Mouse (Mus musculus) CH12.LX (cell line): ENCODE measurements at regions not wholly inside any gene's neighbourhood (a gene's known extent, or its start where the extent isn't known, plus 50 kb on each side); places are given as distances from the start of the nearest gene placed in this dataset.

Experiments used
- DNase-seq: peaks from one replicate; pipeline ENCODE4 v3.0.0-alpha.2; 2013; ENCODE audit errors: extremely low read depth
- H3K27ac ChIP-seq: 2 replicates; pipeline ENCODE4 v1.5.1; 2012; ENCODE audit warnings: low read depth, mild to moderate bottlenecking, control low read depth, moderate library complexity; ENCODE audit not compliant: insufficient read depth
- H3K27me3 ChIP-seq: replicated peaks from 2 replicates; pipeline ENCODE3; 2012; ENCODE audit warnings: inconsistent platforms
- H3K36me3 ChIP-seq, 2 experiments: replicated peaks in 1 of 2; 2 replicates each; pipeline versions ENCODE3 to v1.6.1; 2012; ENCODE audit warnings: inconsistent platforms in 1 of 2, low read length in 1 of 2, mild to moderate bottlenecking in 1 of 2, mixed read lengths in 1 of 2, moderate library complexity in 1 of 2; ENCODE audit not compliant: control insufficient read depth in 1 of 2, insufficient read depth in 1 of 2
- H3K4me1 ChIP-seq, 2 experiments: 2 replicates each; pipeline ENCODE4 v1.6.1; 2012; ENCODE audit warnings: inconsistent platforms in 1 of 2, moderate library complexity in 1 of 2; ENCODE audit not compliant: insufficient read depth in 2 of 2, control insufficient read depth in 1 of 2
- H3K4me2 ChIP-seq: 2 replicates; pipeline ENCODE4 v1.6.1; 2012; ENCODE audit warnings: low read depth, mild to moderate bottlenecking, control low read depth; ENCODE audit not compliant: poor library complexity, insufficient read depth, severe bottlenecking
- H3K4me3 ChIP-seq, 3 experiments: fragments of 150-350 bp in 1 of 3; sonication (generic) in 1 of 3; replicated peaks in 1 of 3; 2 replicates each; pipeline versions ENCODE3 to v1.5.1; 2011 to 2012; ENCODE audit warnings: low read depth in 2 of 3, low read length in 2 of 3, mild to moderate bottlenecking in 2 of 3, moderate library complexity in 2 of 3, control low read depth in 1 of 3, improper control_type of control experiment in 1 of 3, inconsistent platforms in 1 of 3, mixed read lengths in 1 of 3; ENCODE audit not compliant: poor library complexity in 1 of 3
- H3K79me2 ChIP-seq: replicated peaks from 2 replicates; pipeline ENCODE4 v1.6.1; 2012; ENCODE audit warnings: mild to moderate bottlenecking, moderate library complexity; ENCODE audit not compliant: control insufficient read depth, poor library complexity, insufficient read depth, severe bottlenecking; ENCODE audit errors: extremely low read depth
- H3K9ac ChIP-seq: 2 replicates; pipeline ENCODE4 v1.6.1; 2012; ENCODE audit warnings: low read depth, mild to moderate bottlenecking, control low read depth, moderate library complexity; ENCODE audit not compliant: insufficient read depth
- H3K9me3 ChIP-seq: replicated peaks from 2 replicates; pipeline ENCODE3; 2012; ENCODE audit warnings: low read length, inconsistent platforms, mixed read lengths
- BHLHE40 ChIP-seq: IDR thresholded peaks from 2 replicates; pipeline ENCODE4 v1.6.1; 2011; ENCODE audit warnings: mild to moderate bottlenecking, low read depth, low read length, improper control_type of control experiment
- CHD1 ChIP-seq: IDR thresholded peaks from 2 replicates; pipeline ENCODE4 v1.6.1; 2012; ENCODE audit warnings: low read depth, low read length, improper control_type of control experiment, inconsistent platforms
- CHD2 ChIP-seq: IDR thresholded peaks from 2 replicates; pipeline ENCODE4 v1.6.1; 2011; ENCODE audit warnings: low read length, improper control_type of control experiment
- E2F4 ChIP-seq: IDR thresholded peaks from 2 replicates; pipeline ENCODE4 v1.6.1; 2011; ENCODE audit warnings: low read depth, low read length, improper control_type of control experiment; ENCODE audit not compliant: insufficient replicate concordance
- ELF1 ChIP-seq: IDR thresholded peaks from 2 replicates; pipeline ENCODE4 v1.6.1; 2014; ENCODE audit warnings: low read depth, mild to moderate bottlenecking, inconsistent platforms, low read length, improper control_type of control experiment
- EP300 ChIP-seq: IDR thresholded peaks from 2 replicates; pipeline ENCODE4 v1.6.1; 2011; ENCODE audit warnings: low read length, improper control_type of control experiment
- ETS1 ChIP-seq: conservative IDR thresholded peaks from 2 replicates; pipeline ENCODE4 v1.6.1; 2012; ENCODE audit warnings: low read depth, mild to moderate bottlenecking, inconsistent platforms, low read length, improper control_type of control experiment, moderate library complexity
- IRF4 ChIP-seq: IDR thresholded peaks from 2 replicates; pipeline ENCODE4 v1.6.1; 2014; ENCODE audit warnings: low read depth, mild to moderate bottlenecking, inconsistent platforms, low read length, improper control_type of control experiment
- JUND ChIP-seq: conservative IDR thresholded peaks from 2 replicates; pipeline ENCODE4 v1.6.1; 2011; ENCODE audit warnings: low read depth, low read length, improper control_type of control experiment
- MAFK ChIP-seq: IDR thresholded peaks from 2 replicates; pipeline ENCODE4 v1.6.1; 2011; ENCODE audit warnings: low read length, improper control_type of control experiment; ENCODE audit not compliant: insufficient replicate concordance
- MEF2A ChIP-seq: IDR thresholded peaks from 2 replicates; pipeline ENCODE4 v1.6.1; 2014; ENCODE audit warnings: low read depth, mild to moderate bottlenecking, inconsistent platforms, low read length, improper control_type of control experiment, borderline replicate concordance
- MXI1 ChIP-seq: IDR thresholded peaks from 2 replicates; pipeline ENCODE4 v1.6.1; 2011; ENCODE audit warnings: mild to moderate bottlenecking, low read depth, low read length, improper control_type of control experiment
- MYC ChIP-seq: IDR thresholded peaks from 2 replicates; pipeline ENCODE4 v1.6.1; 2011; ENCODE audit warnings: low read depth, mild to moderate bottlenecking, improper control_type of control experiment, low read length
- PAX5 ChIP-seq: IDR thresholded peaks from 2 replicates; pipeline ENCODE4 v1.6.1; 2012; ENCODE audit warnings: low read length, inconsistent platforms, mixed read lengths
- RAD21 ChIP-seq: IDR thresholded peaks from 2 replicates; pipeline ENCODE4 v1.6.1; 2011; ENCODE audit warnings: low read depth, mild to moderate bottlenecking, low read length, improper control_type of control experiment, moderate library complexity
- RCOR1 ChIP-seq: conservative IDR thresholded peaks from 2 replicates; pipeline ENCODE4 v1.6.1; 2012; ENCODE audit warnings: low read depth, mild to moderate bottlenecking, inconsistent platforms, low read length, improper control_type of control experiment
- SIN3A ChIP-seq: IDR thresholded peaks from 2 replicates; pipeline ENCODE4 v1.6.1; 2012; ENCODE audit warnings: low read length, improper control_type of control experiment, inconsistent platforms
- SMC3 ChIP-seq: IDR thresholded peaks from 2 replicates; pipeline ENCODE4 v1.6.1; 2011; ENCODE audit warnings: low read depth, low read length, improper control_type of control experiment
- TBP ChIP-seq: conservative IDR thresholded peaks from 2 replicates; pipeline ENCODE4 v1.6.1; 2011; ENCODE audit warnings: low read depth, low read length, improper control_type of control experiment
- UBTF ChIP-seq: IDR thresholded peaks from 2 replicates; pipeline ENCODE4 v1.6.1; 2012; ENCODE audit warnings: low read depth, mild to moderate bottlenecking, inconsistent platforms, low read length, improper control_type of control experiment, moderate library complexity
- USF1 ChIP-seq: IDR thresholded peaks from 2 replicates; pipeline ENCODE4 v1.6.1; 2014; ENCODE audit warnings: low read depth, mild to moderate bottlenecking, inconsistent platforms, low read length, improper control_type of control experiment
- USF2 ChIP-seq: conservative IDR thresholded peaks from 2 replicates; pipeline ENCODE4 v1.6.1; 2011; ENCODE audit warnings: low read depth, low read length, improper control_type of control experiment
- ZNF384 ChIP-seq: IDR thresholded peaks from 2 replicates; pipeline ENCODE4 v1.6.1; 2012; ENCODE audit warnings: low read depth, low read length, improper control_type of control experiment, inconsistent platforms
- dilution Hi-C: fragments of 300-500 bp; cut with MboI; formaldehyde crosslinking; loops from 2 replicates; pipeline ENCODE4 v1.14.3; 2020; ENCODE audit warnings: low sequenced_read_pairs; ENCODE audit not compliant: extremely low pct_unique_long_range_greater_than_20kb, extremely low pct_ligation_motif_present
- in situ Hi-C: fragments of 300-500 bp; cut with MboI; formaldehyde crosslinking; loops from 3 replicates; pipeline ENCODE4 v1.14.3; 2019; ENCODE audit warnings: low sequenced_read_pairs, low pct_ligation_motif_present, low pct_unique_long_range_greater_than_20kb, mixed read lengths

DNA sequence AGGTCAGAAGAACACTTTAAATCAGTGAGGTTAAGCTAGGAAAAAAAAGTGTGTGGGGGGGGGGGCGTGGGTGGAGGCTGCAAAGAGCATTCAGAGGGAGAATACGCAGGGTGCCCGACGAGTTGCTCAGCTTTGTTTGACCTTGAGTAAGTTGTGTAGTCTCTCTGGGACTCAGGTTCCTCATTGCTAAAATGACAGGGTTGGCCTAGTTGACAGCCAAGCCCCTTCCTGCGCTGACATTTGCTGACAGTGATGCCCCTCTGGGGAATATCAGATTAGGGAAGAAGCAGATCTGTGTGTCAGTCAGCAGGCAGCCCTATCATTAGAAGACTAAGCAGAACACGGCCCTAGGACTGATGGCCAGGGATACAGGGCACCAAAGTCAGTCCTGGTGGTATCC, 129.6 kb downstream of the Zfp36l1 start:
- Histone ChIP-seq H3K27me3 (no peaks in the 10 kb centered on the region), H3K36me3 (no peaks in the 10 kb centered on the region), H3K4me3 (no peak overlapping the region), H3K27ac (peak overlapping the region; percentile 76; the same call in 1 of the 2 replicates), H3K9ac (peak overlapping the region; percentile 0; the same call in 1 of the 2 replicates), H3K79me2 (no peaks in the 10 kb centered on the region), H3K9me3 (peaks cover 2% of the 10 kb centered on the region), H3K4me2 (peak overlapping the region; percentile 56)
- DNase-seq: peak; percentile 96
- dilution Hi-C loops: no loop called here
- TF ChIP-seq MYC (no peak), PAX5 (no peak), RCOR1 (no peak), MXI1 (no peak), TBP (peak; percentile 55; the same call in 1 of the 2 replicates), ELF1 (peak; percentile 15; the same call in 1 of the 2 replicates), SMC3 (peak; percentile 14), MEF2A (peak; percentile 58; the same call in 1 of the 2 replicates), USF2 (no peak), CHD1 (no peak), BHLHE40 (peak; percentile 44; the same call in 1 of the 2 replicates), UBTF (no peak), RAD21 (peak; percentile 8), E2F4 (no peak), ZNF384 (peak; percentile 86), SIN3A (no peak; the same call in none of the 2 replicates), EP300 (peak; percentile 22; the same call in 1 of the 2 replicates), IRF4 (peak; percentile 60; the same call in 1 of the 2 replicates), CHD2 (no peak; the same call in 1 of the 2 replicates), USF1 (no peak), ETS1 (peak; percentile 68), JUND (no peak), MAFK (0 out of 2 replicates have a peak, but pooled peaks have one; percentile 33)
- TF ChIP-seq, all 38 proteins: peak for 11
- peaks cover 7 to 63% of the 10 kb centered on the region in 2 experiments; a peak in 3 of 4 replicates for H3K4me1 ChIP-seq
- in situ Hi-C loops: no loop called here
